Mouse (Mus musculus): ENCODE data around the gene Gba. TPM values are rescaled to one million over a fixed set of nuclear protein-coding genes. Genes with fewer than 3 reads are reported as not detected.

Gene Gba
- polyA plus RNA-seq, 1 experiment from 2014 or later = 26.3 TPM

- Histone ChIP-seq H3K4me2 (ENCODE audit: low read depth, low read length) (no peak overlapping the region), H3K36me3 (replicated peaks; ENCODE audit: insufficient read depth, low read length) (peaks cover 65% of the 10 kb centered on the region), H3K9me3 (ENCODE audit: low read length) (no peaks in the 10 kb centered on the region), H3K4me3 (ENCODE audit: low read depth, low read length) (no peak overlapping the region), H3K27me3 (ENCODE audit: insufficient read depth, low read length) (no peaks in the 10 kb centered on the region), H3K9ac (replicated peaks) (no peak overlapping the region), H3K4me1 (ENCODE audit: insufficient read depth) (peaks cover 10% of the 10 kb centered on the region), H3K27ac (ENCODE audit: low read depth) (no peak overlapping the region)
- no peak for ATAC-seq
- TF ChIP-seq EP300 (IDR thresholded peaks at IDR 0.05; ENCODE audit: low read depth) = no peak
- TF ChIP-seq CTCF (IDR thresholded peaks at IDR 0.05; ENCODE audit: low read depth) = no peak
- WGBS (ENCODE audit: insufficient replicate concordance) = 92% methylated on average over 11 of the region's 11 CpGs
- DNase-seq = no peak
Observed at GRCm38 (mm10) chr3:89174844-89175243, 27.9 kb upstream of the Gba start.

GRCm38 (mm10) chr3:89175544-89175943 lies 27.2 kb upstream of the Gba start:
- Histone ChIP-seq H3K27ac (ENCODE audit: low read depth) (no peak overlapping the region), H3K4me1 (ENCODE audit: insufficient read depth) (peaks cover 10% of the 10 kb centered on the region), H3K27me3 (ENCODE audit: insufficient read depth, low read length) (no peaks in the 10 kb centered on the region), H3K9me3 (ENCODE audit: low read length) (no peaks in the 10 kb centered on the region), H3K36me3 (replicated peaks; ENCODE audit: insufficient read depth, low read length) (peaks cover 65% of the 10 kb centered on the region), H3K9ac (replicated peaks) (no peak overlapping the region), H3K4me3 (ENCODE audit: low read depth, low read length) (no peak overlapping the region), H3K4me2 (ENCODE audit: low read depth, low read length) (no peak overlapping the region)
- 91% methylated on average over 10 of the region's 10 CpGs for WGBS (ENCODE audit: insufficient replicate concordance)
- TF ChIP-seq EP300 (IDR thresholded peaks at IDR 0.05; ENCODE audit: low read depth) = no peak
- no peak for TF ChIP-seq CTCF (IDR thresholded peaks at IDR 0.05; ENCODE audit: low read depth)
- ATAC-seq (no peak), DNase-seq (no peak)

- Histone ChIP-seq H3K9me3 (ENCODE audit: low read length) (no peaks in the 10 kb centered on the region), H3K27ac (ENCODE audit: low read depth) (no peak overlapping the region), H3K9ac (replicated peaks) (no peak overlapping the region), H3K4me3 (ENCODE audit: low read depth, low read length) (no peak overlapping the region), H3K27me3 (ENCODE audit: insufficient read depth, low read length) (no peaks in the 10 kb centered on the region), H3K36me3 (replicated peaks; ENCODE audit: insufficient read depth, low read length) (peaks cover 66% of the 10 kb centered on the region), H3K4me1 (ENCODE audit: insufficient read depth) (peaks cover 10% of the 10 kb centered on the region), H3K4me2 (ENCODE audit: low read depth, low read length) (no peak overlapping the region)
- WGBS (ENCODE audit: insufficient replicate concordance) = 82% methylated on average over 7 of the region's 7 CpGs
- no peak for TF ChIP-seq CTCF (IDR thresholded peaks at IDR 0.05; ENCODE audit: low read depth)
- TF ChIP-seq EP300 (IDR thresholded peaks at IDR 0.05; ENCODE audit: low read depth) = no peak
- ATAC-seq = no peak
- no peak for DNase-seq
Observed at GRCm38 (mm10) chr3:89176421-89176820, 26.3 kb upstream of the Gba start.

- Histone ChIP-seq H3K9ac (replicated peaks) (peak within 1 kb of the TSS; percentile 69), H3K4me1 (ENCODE audit: insufficient read depth) (peaks cover 14% of the 10 kb centered on the region), H3K4me3 (ENCODE audit: low read depth, low read length) (peak within 1 kb of the TSS; percentile 69), H3K9me3 (ENCODE audit: low read length) (no peaks in the 10 kb centered on the region), H3K36me3 (replicated peaks; ENCODE audit: insufficient read depth, low read length) (peaks cover 65% of the 10 kb centered on the region), H3K4me2 (ENCODE audit: low read depth, low read length) (peak within 1 kb of the TSS; percentile 96), H3K27ac (ENCODE audit: low read depth) (peak within 1 kb of the TSS; percentile 88), H3K27me3 (ENCODE audit: insufficient read depth, low read length) (no peaks in the 10 kb centered on the region)
- whole genome bisulfite sequencing (ENCODE audit: insufficient replicate concordance) = under 1% methylated on average over 43 of the region's 43 CpGs
- ATAC-seq (peak; percentile 94), DNase-seq (peak; percentile 94)
- no peak for TF ChIP-seq EP300 (IDR thresholded peaks at IDR 0.05; ENCODE audit: low read depth)
- no peak for TF ChIP-seq CTCF (IDR thresholded peaks at IDR 0.05; ENCODE audit: low read depth)
Observed at GRCm38 (mm10) chr3:89177242-89178106, 25.3 kb upstream of the Gba start, which contains the start of gene Scamp3. Gene Scamp3, plus strand, starts transcription at chr3:89177473.

DNA sequence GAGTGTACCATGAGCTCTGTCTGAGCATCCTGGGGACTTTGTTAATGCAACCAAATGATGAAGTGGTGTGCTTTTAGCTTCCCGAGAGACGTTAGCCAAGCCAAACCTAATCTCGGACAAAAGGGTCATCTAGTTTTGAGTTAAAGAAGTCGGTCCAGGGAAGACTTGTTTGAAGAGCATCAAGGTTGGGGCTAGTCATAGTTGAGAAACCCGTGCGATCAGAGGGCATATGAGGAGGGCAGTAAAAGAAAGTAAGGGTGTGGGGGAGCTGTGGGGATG lies 24.7 kb upstream of the Gba start:
- TF ChIP-seq CTCF (IDR thresholded peaks at IDR 0.05; ENCODE audit: low read depth) = no peak
- no peak for TF ChIP-seq EP300 (IDR thresholded peaks at IDR 0.05; ENCODE audit: low read depth)
- DNase-seq = no peak
- Histone ChIP-seq H3K4me1 (ENCODE audit: insufficient read depth) (peaks cover 20% of the 10 kb centered on the region), H3K4me3 (ENCODE audit: low read depth, low read length) (peak overlapping the region; percentile 69), H3K4me2 (ENCODE audit: low read depth, low read length) (peak overlapping the region; percentile 96), H3K27me3 (ENCODE audit: insufficient read depth, low read length) (no peaks in the 10 kb centered on the region), H3K9ac (replicated peaks) (peak overlapping the region; percentile 69), H3K9me3 (ENCODE audit: low read length) (no peaks in the 10 kb centered on the region), H3K36me3 (replicated peaks; ENCODE audit: insufficient read depth, low read length) (peaks cover 61% of the 10 kb centered on the region), H3K27ac (ENCODE audit: low read depth) (peak overlapping the region; percentile 88)
- ATAC-seq = no peak
- 4% methylated on average over 6 of the region's 6 CpGs for WGBS (ENCODE audit: insufficient replicate concordance)

GRCm38 (mm10) chr3:89179056-89179455 lies 23.7 kb upstream of the Gba start:
- WGBS (ENCODE audit: insufficient replicate concordance) = 81% methylated on average over 11 of the region's 11 CpGs
- Histone ChIP-seq H3K4me1 (ENCODE audit: insufficient read depth) (peaks cover 27% of the 10 kb centered on the region), H3K27ac (ENCODE audit: low read depth) (no peak overlapping the region), H3K9ac (replicated peaks) (no peak overlapping the region), H3K36me3 (replicated peaks; ENCODE audit: insufficient read depth, low read length) (peaks cover 51% of the 10 kb centered on the region), H3K4me2 (ENCODE audit: low read depth, low read length) (peak overlapping the region; percentile 96; the same call in 1 of the 2 replicates), H3K9me3 (ENCODE audit: low read length) (no peaks in the 10 kb centered on the region), H3K4me3 (ENCODE audit: low read depth, low read length) (no peak overlapping the region), H3K27me3 (ENCODE audit: insufficient read depth, low read length) (no peaks in the 10 kb centered on the region)
- no peak for DNase-seq
- TF ChIP-seq CTCF (IDR thresholded peaks at IDR 0.05; ENCODE audit: low read depth) (no peak), EP300 (IDR thresholded peaks at IDR 0.05; ENCODE audit: low read depth) (no peak)
- ATAC-seq = no peak

All from liver, postnatal 0 days (tissue).